Mouse (Mus musculus) kidney, adult 2 months (tissue): ENCODE measurements around the gene Tmtc1.

Source experiments
- CTCF ChIP-seq: fragments of 200-500 bp; conservative IDR thresholded peaks from 2 replicates; pipeline ENCODE4 v1.5.1; 2011; ENCODE audit warnings: low read depth, mild to moderate bottlenecking, control low read depth, low read length, moderate library complexity, mixed read lengths; ENCODE audit not compliant: insufficient read depth, insufficient read length
- POLR2A ChIP-seq: fragments of 200-500 bp; IDR thresholded peaks from one replicate; pipeline ENCODE4 v1.6.1; 2011; ENCODE audit warnings: low read depth, low read length, control low read depth

DNA sequence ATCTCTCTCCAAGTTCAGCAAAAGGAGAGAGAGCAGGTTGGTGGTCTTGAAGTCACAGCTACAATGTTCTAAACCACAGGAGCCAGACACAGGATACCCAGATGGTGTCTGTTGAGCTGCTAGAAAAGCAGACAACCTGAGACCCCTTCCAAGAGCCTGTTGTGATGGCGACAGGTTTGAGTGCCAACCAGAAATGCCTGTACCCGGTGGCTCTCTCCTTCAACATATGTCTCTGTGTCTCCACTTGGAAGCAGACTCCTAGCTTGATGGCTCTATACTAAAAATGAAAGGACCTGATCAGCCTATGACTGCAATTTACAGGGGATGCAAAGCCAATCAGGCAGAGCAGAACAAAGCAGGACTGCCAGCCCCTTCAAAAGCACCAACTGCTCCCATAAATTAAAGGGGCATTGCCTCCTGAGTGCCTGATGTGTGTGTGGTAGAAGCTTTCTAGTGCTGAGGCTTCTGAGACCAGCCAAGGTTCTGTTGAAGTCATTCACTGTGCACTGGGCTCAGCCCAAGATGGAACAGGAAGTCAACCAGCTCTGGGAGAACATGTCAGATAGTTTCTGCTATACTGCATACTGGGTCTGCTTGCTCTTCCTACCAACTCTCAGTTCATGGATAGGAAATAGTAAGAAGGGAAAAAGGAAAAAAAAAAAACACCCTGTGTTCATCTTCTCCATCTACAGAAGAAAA, 37.2 kb downstream of the Tmtc1 start:
- TF ChIP-seq POLR2A, result no peak
- no peak for TF ChIP-seq CTCF
